Mouse (Mus musculus): ENCODE results near the gene Adipor2. TPM values are rescaled to one million over a fixed set of nuclear protein-coding genes. Genes with fewer than 3 reads are reported as not detected.
"Not testable (repeated sequence)": the region's sequence is repeated elsewhere in the genome, so short reads cannot be mapped to it uniquely, and the experiment has no call there.

Gene Adipor2
- 10 to 100 TPM; 36.6 to 40.2 TPM for total RNA-seq (2021)

- DNase-seq (ENCODE audit: low spot score in 2 of 2): no peak
- intact Hi-C loops (cut with DNase I): no loop called here
These were observed at the start of gene Adipor2 for GRCm38 (mm10) chr6:119417354-119417753. Gene Adipor2 (minus strand): TSS chr6:119417704.

- no peak for DNase-seq (ENCODE audit: low spot score in 2 of 2)
- intact Hi-C loops (cut with DNase I): no loop called here
These were observed 48.7 kb upstream of the Adipor2 start for GRCm38 (mm10) chr6:119466161-119466560.

GRCm38 (mm10) chr6:119460391-119460790 lies 42.9 kb upstream of the Adipor2 start:
- intact Hi-C loops (cut with DNase I): no loop called here
- no peak for DNase-seq (ENCODE audit: low spot score in 2 of 2)

GRCm38 (mm10) chr6:119459041-119459440 lies 41.5 kb upstream of the Adipor2 start:
- no peak for DNase-seq (ENCODE audit: low spot score in 2 of 2)
- intact Hi-C loops (cut with DNase I): no loop called here

GRCm38 (mm10) chr6:119458166-119458565 lies 40.7 kb upstream of the Adipor2 start:
- intact Hi-C loops (cut with DNase I): no loop called here
- DNase-seq (ENCODE audit: low spot score in 2 of 2): no peak

GRCm38 (mm10) chr6:119451981-119452499 lies 34.5 kb upstream of the Adipor2 start:
- DNase-seq (ENCODE audit: low spot score in 2 of 2): peak; percentile 69 to 95
- intact Hi-C loops (cut with DNase I): loop anchor here (2.0 kb wide), 1 partner anchor 29 kb away; no protein-coding TSS in a partner anchor

- DNase-seq (ENCODE audit: low spot score in 2 of 2): peak in 1 of 2 experiments; percentile 44
- intact Hi-C loops (cut with DNase I): no loop called here
These were observed 33.8 kb upstream of the Adipor2 start for GRCm38 (mm10) chr6:119450965-119451943.

GRCm38 (mm10) chr6:119449060-119449499 lies 31.6 kb upstream of the Adipor2 start:
- intact Hi-C loops (cut with DNase I): no loop called here
- DNase-seq (ENCODE audit: low spot score in 2 of 2): peak in 1 of 2 experiments; percentile 24

GRCm38 (mm10) chr6:119448321-119449059 lies 31.0 kb upstream of the Adipor2 start:
- DNase-seq (ENCODE audit: low spot score in 2 of 2): no peak
- intact Hi-C loops (cut with DNase I): no loop called here

- intact Hi-C loops (cut with DNase I): no loop called here
These were observed 28.4 kb upstream of the Adipor2 start for GRCm38 (mm10) chr6:119445671-119446607.

GRCm38 (mm10) chr6:119443742-119444645 lies 26.5 kb upstream of the Adipor2 start:
- intact Hi-C loops (cut with DNase I): loop anchor here (1.0 to 5.0 kb wide), 2 partner anchors 224 to 317 kb away; no protein-coding TSS in a partner anchor

More at GRCm38 (mm10) chr6:119445671-119446607, 28.4 kb upstream of the Adipor2 start:
- DNase-seq (ENCODE audit: low spot score in 2 of 2): no peak

GRCm38 (mm10) chr6:119442729-119443128 lies 25.2 kb upstream of the Adipor2 start:
- intact Hi-C loops (cut with DNase I): loop anchor here (5.0 kb wide), 1 partner anchor 315 kb away; no protein-coding TSS in a partner anchor
- DNase-seq (ENCODE audit: low spot score in 2 of 2): not testable (repeated sequence)

More at GRCm38 (mm10) chr6:119443742-119444645, 26.5 kb upstream of the Adipor2 start:
- peak; percentile 73 to 83 for DNase-seq (ENCODE audit: low spot score in 2 of 2)

GRCm38 (mm10) chr6:119437894-119438761 lies 20.6 kb upstream of the Adipor2 start:
- intact Hi-C loops (cut with DNase I): loop anchor here (10.0 kb wide), 1 partner anchor 813 kb away; no protein-coding TSS in a partner anchor

GRCm38 (mm10) chr6:119434394-119434793 lies 16.9 kb upstream of the Adipor2 start:
- intact Hi-C loops (cut with DNase I): loop anchor here (10.0 kb wide), 1 partner anchor 810 kb away; no protein-coding TSS in a partner anchor
- no peak for DNase-seq (ENCODE audit: low spot score in 2 of 2)

More at GRCm38 (mm10) chr6:119437894-119438761, 20.6 kb upstream of the Adipor2 start:
- no peak for DNase-seq (ENCODE audit: low spot score in 2 of 2)

- no peak for DNase-seq (ENCODE audit: low spot score in 2 of 2)
- intact Hi-C loops (cut with DNase I): loop anchor here (2.0 to 10.0 kb wide), 3 partner anchors 83 to 807 kb away; no protein-coding TSS in a partner anchor
These were observed 14.3 kb upstream of the Adipor2 start for GRCm38 (mm10) chr6:119431751-119432324.

- DNase-seq (ENCODE audit: low spot score in 2 of 2): peak; percentile 55 to 64
- intact Hi-C loops (cut with DNase I): loop anchor here (2.0 to 10.0 kb wide), 3 partner anchors 82 to 806 kb away; no protein-coding TSS in a partner anchor
These were observed 13.0 kb upstream of the Adipor2 start for GRCm38 (mm10) chr6:119430508-119430907.

All from left cerebral cortex, postnatal 25 days (tissue).